Comparison of ENCODE assay signal across 9 mouse cellular contexts in genomic region chr1:153679147-153679546, GRCm38 (mm10). TPM values are rescaled to one million over a fixed set of nuclear protein-coding genes. Genes with fewer than 3 reads are reported as not detected.
DNase-seq lines count a peak whose midpoint lies in the region; ATAC-seq and TF ChIP-seq lines count a peak whose summit lies in the region.
"Had no signal": no experiment of that assay in that cellular context is flagged by ENCODE, and none has a peak within 500 bp of the region (broad histone marks: within the 10 kb centered on the region; RNA-seq: fewer than 3 reads in every experiment).

No protein-coding gene starts in this region.

- no peaks in the 10 kb centered on the region for H3K9me3 ChIP-seq in forebrain, embryonic 10.5 days
- H3K9me3 ChIP-seq in forebrain, embryonic 12.5 days: no peaks in the 10 kb centered on the region
- no peaks in the 10 kb centered on the region for H3K9me3 ChIP-seq in liver, embryonic 14.5 days (ENCODE audit: control insufficient read depth, low read length)

- peak overlapping the region; percentile 44; the same call in 1 of the 2 replicates for H3K27ac ChIP-seq in forebrain, embryonic 10.5 days
- no peak overlapping the region for H3K27ac ChIP-seq in forebrain, embryonic 12.5 days
- peak overlapping the region; percentile 5; the same call in 1 of the 2 replicates for H3K27ac ChIP-seq in liver, embryonic 14.5 days
- H3K27ac ChIP-seq: kidney, postnatal 0 days had no signal

- peaks cover 38% of the 10 kb centered on the region for H3K4me1 ChIP-seq in forebrain, embryonic 10.5 days
- H3K4me1 ChIP-seq in forebrain, embryonic 12.5 days: peaks cover 25% of the 10 kb centered on the region
- H3K4me1 ChIP-seq in liver, embryonic 14.5 days (replicated peaks; ENCODE audit: control insufficient read depth in 2 of 2, insufficient read depth in 2 of 2, low read length in 1 of 2): peaks cover 0 to 4% of the 10 kb centered on the region in 2 experiments; a peak in 1 of 4 replicates

- 78% methylated on average over 10 of the region's 10 CpGs for WGBS in forebrain, embryonic 10.5 days
- 71% methylated on average over 10 of the region's 10 CpGs for WGBS in forebrain, embryonic 12.5 days
- WGBS in liver, embryonic 14.5 days (ENCODE audit: insufficient replicate concordance): 53% methylated on average over 10 of the region's 10 CpGs

- H3K36me3 ChIP-seq in forebrain, embryonic 10.5 days (replicated peaks): no peaks in the 10 kb centered on the region
- no peaks in the 10 kb centered on the region for H3K36me3 ChIP-seq in forebrain, embryonic 12.5 days (replicated peaks)
- no peaks in the 10 kb centered on the region for H3K36me3 ChIP-seq in liver, embryonic 14.5 days (replicated peaks; ENCODE audit: control insufficient read depth, insufficient read depth, low read depth)

- no peak for ATAC-seq in forebrain, embryonic 12.5 days (ENCODE audit: low FRiP score)
- peak; percentile 75 for ATAC-seq in liver, embryonic 14.5 days (ENCODE audit: insufficient read depth)

- no peak for DNase-seq in forebrain, embryonic 10.5 days (ENCODE audit: extremely low spot score, low spot score)
- peak; percentile 92 for DNase-seq in Muller cell, postnatal 12 days (ENCODE audit: inconsistent ontology term)
- DNase-seq in fibroblast of lung, adult 2 months (ENCODE audit: low read depth): peak; percentile 40
- peak; percentile 93 for DNase-seq in kidney, adult 9 months
- peak; percentile 13 to 35 (median 31) for DNase-seq in liver, embryonic 14.5 days (ENCODE audit: low read depth in 3 of 3, low spot score in 3 of 3)
- peak; percentile 51 for DNase-seq in right cerebral cortex, postnatal 14 days
- no peak for DNase-seq in urinary bladder, adult 2 months (ENCODE audit: low spot score)

- 0 out of 2 replicates have a peak, but pooled peaks have one; percentile 15 for TF ChIP-seq EP300 in liver, embryonic 14.5 days (IDR thresholded peaks at IDR 0.05; ENCODE audit: low read depth)

- no peak overlapping the region for H3K4me2 ChIP-seq in forebrain, embryonic 12.5 days
- H3K4me2 ChIP-seq in liver, embryonic 14.5 days (ENCODE audit: low read depth): no peak overlapping the region

- no peaks in the 10 kb centered on the region for H3K27me3 ChIP-seq in forebrain, embryonic 10.5 days (ENCODE audit: poor library complexity, severe bottlenecking)
- H3K27me3 ChIP-seq in forebrain, embryonic 12.5 days: no peaks in the 10 kb centered on the region
- no peaks in the 10 kb centered on the region for H3K27me3 ChIP-seq in liver, embryonic 14.5 days (ENCODE audit: control insufficient read depth, insufficient read depth, low read length)

- TF ChIP-seq CTCF in liver, embryonic 14.5 days (IDR thresholded peaks at IDR 0.05; ENCODE audit: low read depth): no peak

- H3K9ac ChIP-seq in forebrain, embryonic 12.5 days: no peak overlapping the region
- H3K9ac ChIP-seq in liver, embryonic 14.5 days (replicated peaks): no peak overlapping the region; the same call in 1 of the 2 replicates

- no peak overlapping the region for H3K4me3 ChIP-seq in forebrain, embryonic 10.5 days
- no peak overlapping the region for H3K4me3 ChIP-seq in forebrain, embryonic 12.5 days (replicated peaks)
- H3K4me3 ChIP-seq in liver, embryonic 14.5 days (ENCODE audit: insufficient read depth in 1 of 2, low read depth in 2 of 2, low read length in 2 of 2): no peak overlapping the region

RNA-seq across cellular contexts. Expression of gene Rgs8, which starts 26.3 kb away (rescaled TPM):
- polyA plus RNA-seq in forebrain, embryonic 10.5 days (2016; fragmentation: Nextera tagmentation; extraction: Ambion mirVana): 9.1 and 9.6 TPM in 2 replicates
- polyA plus RNA-seq in forebrain, embryonic 12.5 days (2016; fragmentation: Nextera tagmentation; extraction: Ambion mirVana): 24.3 and 25.1 TPM in 2 replicates
- polyA plus RNA-seq in liver, embryonic 14.5 days (2012; rRNA removed): 0.01 and 0.02 TPM in 2 replicates
- polyA plus RNA-seq in liver, embryonic 14.5 days (2014; fragmentation: Nextera tagmentation; extraction: Ambion mirVana): not detected in 2 replicates
- polyA plus RNA-seq in urinary bladder, adult 2 months (2012; rRNA removed): 0.03 TPM in 1 of 2 replicates, not detected in the other

Comparison
In these comparisons a context has a peak if more than half of its experiments do, and no peak if none do; other contexts are left out.
1. DNase-seq: peak in Muller cell, postnatal 12 days (single experiment), fibroblast of lung, adult 2 months (single experiment), kidney, adult 9 months (single experiment), liver, embryonic 14.5 days (3 of 3) and right cerebral cortex, postnatal 14 days (single experiment); none in forebrain, embryonic 10.5 days (single experiment) and urinary bladder, adult 2 months (single experiment).